Mouse (Mus musculus) midbrain, embryonic 15.5 days (tissue): ENCODE measurements around the gene Pbx1. TPM values are rescaled to one million over a fixed set of nuclear protein-coding genes. Genes with fewer than 3 reads are reported as not detected.

Experiments
- ATAC-seq: fragments of 200-750 bp; cut with Nextera tagmentation; replicated peaks from 2 replicates; pipeline ENCODE4 v1.8.0; 2017; ENCODE audit warnings: moderate TSS enrichment
- H3K27ac ChIP-seq: fragments of 300-500 bp; sonication (generic); 2 replicates; pipeline ENCODE4 v1.5.1; 2015; ENCODE audit warnings: mild to moderate bottlenecking, inconsistent platforms
- H3K27me3 ChIP-seq: fragments of 300-500 bp; sonication (generic); replicated peaks from 2 replicates; pipeline ENCODE4 v1.6.1; 2015; ENCODE audit warnings: inconsistent platforms
- H3K36me3 ChIP-seq: fragments of 300-500 bp; sonication (generic); replicated peaks from 2 replicates; pipeline ENCODE4 v1.6.1; 2015; ENCODE audit warnings: inconsistent platforms
- H3K4me1 ChIP-seq: fragments of 300-500 bp; sonication (generic); 2 replicates; pipeline ENCODE4 v1.6.1; 2015; ENCODE audit warnings: inconsistent platforms
- H3K4me2 ChIP-seq: fragments of 300-500 bp; sonication (generic); 2 replicates; pipeline ENCODE4 v1.6.1; 2015; ENCODE audit warnings: inconsistent platforms, mild to moderate bottlenecking, moderate library complexity
- H3K4me3 ChIP-seq: fragments of 300-500 bp; sonication (generic); 2 replicates; pipeline ENCODE4 v1.5.1; 2015; ENCODE audit warnings: mild to moderate bottlenecking, inconsistent platforms
- H3K9ac ChIP-seq: fragments of 300-500 bp; sonication (generic); 2 replicates; pipeline ENCODE4 v1.6.1; 2015; ENCODE audit warnings: mild to moderate bottlenecking, inconsistent platforms
- H3K9me3 ChIP-seq: fragments of 300-500 bp; sonication (generic); 2 replicates; pipeline ENCODE4 v1.6.1; 2016; ENCODE audit warnings: inconsistent platforms
- WGBS: fragments of 180-500 bp; shearing (Covaris S2); methylation state at CpG from one replicate; pipeline ENCODE4 v1.1.7; 2015; ENCODE audit warnings: mixed read lengths; 5-methylcytosine and 5-hydroxymethylcytosine counted together
- polyA plus RNA-seq: library from polyadenylated mRNA; unstranded; fragments of >200 nt; fragmentation: Nextera tagmentation; extraction: Ambion mirVana; gene quantifications from 2 replicates; pipeline ENCODE4 v1.2.1, GENCODE M21; 2015

The Pbx1 gene
- polyA plus RNA-seq, 1 experiment from 2014 or later: 83.0 TPM

- ATAC-seq: peak; percentile 27; the same call in 1 of the 2 replicates
- Histone ChIP-seq H3K27me3 (no peaks in the 10 kb centered on the region), H3K9me3 (no peaks in the 10 kb centered on the region), H3K4me2 (no peak overlapping the region), H3K36me3 (no peaks in the 10 kb centered on the region), H3K4me3 (no peak overlapping the region), H3K27ac (peak overlapping the region; percentile 68), H3K9ac (no peak overlapping the region), H3K4me1 (peaks cover 78% of the 10 kb centered on the region)
- 45% methylated on average over 18 of the region's 18 CpGs for WGBS
These were observed 104.5 kb downstream of the Pbx1 start for GRCm38 (mm10) chr1:168327405-168328235.

- H3K9ac ChIP-seq: no peak overlapping the region
- no peaks in the 10 kb centered on the region for H3K9me3 ChIP-seq
- no peak overlapping the region for H3K4me3 ChIP-seq
- peaks cover 75% of the 10 kb centered on the region for H3K4me1 ChIP-seq
- peak overlapping the region; percentile 14; the same call in 1 of the 2 replicates for H3K4me2 ChIP-seq
- no peaks in the 10 kb centered on the region for H3K27me3 ChIP-seq
- peak overlapping the region; percentile 62 for H3K27ac ChIP-seq
- no peaks in the 10 kb centered on the region for H3K36me3 ChIP-seq
- peak; percentile 19; the same call in 1 of the 2 replicates for ATAC-seq
- WGBS: 37% methylated on average over 4 of the region's 4 CpGs
These were observed 106.3 kb downstream of the Pbx1 start for GRCm38 (mm10) chr1:168325786-168326185.

GRCm38 (mm10) chr1:168324306-168325085 is 107.6 kb downstream of the Pbx1 start:
- H3K36me3 ChIP-seq: no peaks in the 10 kb centered on the region
- no peak for ATAC-seq
- no peak overlapping the region for H3K4me2 ChIP-seq
- H3K9me3 ChIP-seq: no peaks in the 10 kb centered on the region
- H3K27ac ChIP-seq: peak overlapping the region; percentile 72
- no peaks in the 10 kb centered on the region for H3K27me3 ChIP-seq
- H3K9ac ChIP-seq: no peak overlapping the region
- H3K4me1 ChIP-seq: peaks cover 70% of the 10 kb centered on the region
- 28% methylated on average over 7 of the region's 7 CpGs for WGBS
- H3K4me3 ChIP-seq: no peak overlapping the region

GRCm38 (mm10) chr1:168323436-168324108 is 108.5 kb downstream of the Pbx1 start:
- H3K27ac ChIP-seq: peak overlapping the region; percentile 72
- 46% methylated on average over 12 of the region's 12 CpGs for WGBS
- no peaks in the 10 kb centered on the region for H3K36me3 ChIP-seq
- peaks cover 73% of the 10 kb centered on the region for H3K4me1 ChIP-seq
- H3K9ac ChIP-seq: no peak overlapping the region
- no peaks in the 10 kb centered on the region for H3K27me3 ChIP-seq
- H3K4me3 ChIP-seq: no peak overlapping the region
- no peak overlapping the region for H3K4me2 ChIP-seq
- no peak for ATAC-seq
- no peaks in the 10 kb centered on the region for H3K9me3 ChIP-seq

- no peaks in the 10 kb centered on the region for H3K36me3 ChIP-seq
- H3K27ac ChIP-seq: no peak overlapping the region
- no peak overlapping the region for H3K9ac ChIP-seq
- no peak overlapping the region for H3K4me2 ChIP-seq
- no peak for ATAC-seq
- H3K4me3 ChIP-seq: no peak overlapping the region
- 100% methylated on average over 1 of the region's 1 CpGs for WGBS
- no peaks in the 10 kb centered on the region for H3K9me3 ChIP-seq
- H3K4me1 ChIP-seq: peaks cover 70% of the 10 kb centered on the region
- no peaks in the 10 kb centered on the region for H3K27me3 ChIP-seq
These were observed 109.2 kb downstream of the Pbx1 start for GRCm38 (mm10) chr1:168322892-168323291.

- no peak overlapping the region for H3K27ac ChIP-seq
These were observed 112.4 kb downstream of the Pbx1 start for GRCm38 (mm10) chr1:168319695-168320094.

GRCm38 (mm10) chr1:168318899-168319469 is 113.1 kb downstream of the Pbx1 start:
- Histone ChIP-seq H3K4me2 (no peak overlapping the region), H3K27ac (no peak overlapping the region; the same call in none of the 2 replicates), H3K4me1 (peaks cover 33% of the 10 kb centered on the region), H3K27me3 (no peaks in the 10 kb centered on the region), H3K36me3 (no peaks in the 10 kb centered on the region), H3K9me3 (no peaks in the 10 kb centered on the region), H3K4me3 (no peak overlapping the region), H3K9ac (no peak overlapping the region)
- WGBS: 64% methylated on average over 13 of the region's 13 CpGs
- no peak for ATAC-seq

More at GRCm38 (mm10) chr1:168319695-168320094, 112.4 kb downstream of the Pbx1 start:
- Histone ChIP-seq H3K4me3 (no peak overlapping the region), H3K36me3 (no peaks in the 10 kb centered on the region), H3K9me3 (no peaks in the 10 kb centered on the region), H3K4me1 (peaks cover 41% of the 10 kb centered on the region), H3K27me3 (no peaks in the 10 kb centered on the region), H3K9ac (no peak overlapping the region), H3K4me2 (no peak overlapping the region)
- 88% methylated on average over 5 of the region's 5 CpGs for WGBS
- no peak for ATAC-seq

GRCm38 (mm10) chr1:168313772-168314171 is 118.3 kb downstream of the Pbx1 start:
- Histone ChIP-seq H3K4me2 (no peak overlapping the region), H3K9me3 (no peaks in the 10 kb centered on the region), H3K27ac (no peak overlapping the region), H3K9ac (no peak overlapping the region), H3K36me3 (no peaks in the 10 kb centered on the region), H3K4me1 (peaks cover 25% of the 10 kb centered on the region), H3K4me3 (no peak overlapping the region), H3K27me3 (no peaks in the 10 kb centered on the region)
- no peak for ATAC-seq

GRCm38 (mm10) chr1:168312710-168313447 is 119.2 kb downstream of the Pbx1 start:
- Histone ChIP-seq H3K4me3 (no peak overlapping the region), H3K4me1 (peaks cover 29% of the 10 kb centered on the region), H3K27ac (no peak overlapping the region), H3K4me2 (no peak overlapping the region), H3K36me3 (no peaks in the 10 kb centered on the region), H3K9me3 (no peaks in the 10 kb centered on the region), H3K27me3 (no peaks in the 10 kb centered on the region), H3K9ac (no peak overlapping the region)
- WGBS: 91% methylated on average over 7 of the region's 7 CpGs
- ATAC-seq: no peak

GRCm38 (mm10) chr1:168309101-168309521 is 123.0 kb downstream of the Pbx1 start:
- ATAC-seq: peak; percentile 29; the same call in 1 of the 2 replicates
- Histone ChIP-seq H3K4me3 (no peak overlapping the region), H3K27ac (no peak overlapping the region; the same call in 1 of the 2 replicates), H3K9ac (no peak overlapping the region), H3K27me3 (no peaks in the 10 kb centered on the region), H3K4me2 (no peak overlapping the region), H3K4me1 (peaks cover 36% of the 10 kb centered on the region), H3K36me3 (no peaks in the 10 kb centered on the region), H3K9me3 (no peaks in the 10 kb centered on the region)
- 43% methylated on average over 8 of the region's 8 CpGs for WGBS
